Mouse (Mus musculus) midbrain, embryonic 13.5 days (tissue): ENCODE measurements around the gene Fbp1. TPM values are rescaled to one million over a fixed set of nuclear protein-coding genes. Genes with fewer than 3 reads are reported as not detected.

Source experiments
- ATAC-seq: fragments of 200-750 bp; cut with Nextera tagmentation; 2 replicates; pipeline ENCODE4 v1.8.0; 2017; ENCODE audit warnings: mild to moderate bottlenecking, moderate TSS enrichment, moderate library complexity
- H3K27ac ChIP-seq: fragments of 300-500 bp; sonication (generic); 2 replicates; pipeline ENCODE4 v1.5.1; 2015; ENCODE audit warnings: inconsistent platforms, mild to moderate bottlenecking, moderate library complexity
- H3K27me3 ChIP-seq: fragments of 300-500 bp; sonication (generic); 2 replicates; pipeline ENCODE4 v1.6.1; 2015; ENCODE audit warnings: mild to moderate bottlenecking, inconsistent platforms
- H3K36me3 ChIP-seq: fragments of 300-500 bp; sonication (generic); 2 replicates; pipeline ENCODE4 v1.6.1; 2015; ENCODE audit warnings: mild to moderate bottlenecking, inconsistent platforms
- H3K4me1 ChIP-seq: fragments of 300-500 bp; sonication (generic); replicated peaks from 2 replicates; pipeline ENCODE4 v1.6.1; 2015; ENCODE audit warnings: inconsistent platforms
- H3K4me2 ChIP-seq: fragments of 300-500 bp; sonication (generic); replicated peaks from 2 replicates; pipeline ENCODE4 v1.6.1; 2015; ENCODE audit warnings: moderate library complexity, mild to moderate bottlenecking, inconsistent platforms
- H3K4me3 ChIP-seq: fragments of 300-500 bp; sonication (generic); replicated peaks from 2 replicates; pipeline ENCODE4 v1.5.1; 2015; ENCODE audit warnings: mild to moderate bottlenecking, inconsistent platforms
- H3K9ac ChIP-seq: fragments of 300-500 bp; sonication (generic); replicated peaks from 2 replicates; pipeline ENCODE4 v1.6.1; 2015; ENCODE audit warnings: mild to moderate bottlenecking, inconsistent platforms
- H3K9me3 ChIP-seq: fragments of 300-500 bp; sonication (generic); 2 replicates; pipeline ENCODE4 v1.6.1; 2016; ENCODE audit warnings: mild to moderate bottlenecking, inconsistent platforms
- WGBS: fragments of 180-500 bp; shearing (Covaris S2); methylation state at CpG from one replicate; pipeline ENCODE4 v1.1.7; 2015; 5-methylcytosine and 5-hydroxymethylcytosine counted together
- polyA plus RNA-seq: library from polyadenylated mRNA; unstranded; fragments of >200 nt; fragmentation: Nextera tagmentation; extraction: Ambion mirVana; gene quantifications from 2 replicates; pipeline ENCODE4 v1.2.1, GENCODE M21; 2015

The Fbp1 gene
- polyA plus RNA-seq, 1 experiment from 2014 or later = not detected

GRCm38 (mm10) chr13:62881336-62881735 lies 6.7 kb downstream of the Fbp1 start:
- Histone ChIP-seq H3K9ac (no peak overlapping the region), H3K4me2 (no peak overlapping the region), H3K36me3 (no peaks in the 10 kb centered on the region), H3K9me3 (no peaks in the 10 kb centered on the region), H3K27me3 (no peaks in the 10 kb centered on the region), H3K4me1 (peaks cover 5% of the 10 kb centered on the region), H3K27ac (no peak overlapping the region), H3K4me3 (no peak overlapping the region)
- no peak for ATAC-seq
- WGBS = 89% methylated on average over 9 of the region's 9 CpGs

GRCm38 (mm10) chr13:62879831-62880615 lies 8.1 kb downstream of the Fbp1 start:
- no peaks in the 10 kb centered on the region for H3K9me3 ChIP-seq
- WGBS = 18% methylated on average over 8 of the region's 8 CpGs
- no peaks in the 10 kb centered on the region for H3K36me3 ChIP-seq
- H3K4me3 ChIP-seq = no peak overlapping the region
- ATAC-seq = no peak
- no peaks in the 10 kb centered on the region for H3K27me3 ChIP-seq
- no peak overlapping the region for H3K27ac ChIP-seq
- H3K9ac ChIP-seq = no peak overlapping the region
- H3K4me1 ChIP-seq = peaks cover 5% of the 10 kb centered on the region
- H3K4me2 ChIP-seq = no peak overlapping the region

GRCm38 (mm10) chr13:62879411-62879810 lies 8.7 kb downstream of the Fbp1 start:
- no peak for ATAC-seq
- WGBS = 31% methylated on average over 6 of the region's 6 CpGs
- Histone ChIP-seq H3K27ac (no peak overlapping the region), H3K27me3 (no peaks in the 10 kb centered on the region), H3K4me1 (peaks cover 5% of the 10 kb centered on the region), H3K4me3 (no peak overlapping the region), H3K9ac (no peak overlapping the region), H3K9me3 (no peaks in the 10 kb centered on the region), H3K4me2 (no peak overlapping the region), H3K36me3 (no peaks in the 10 kb centered on the region)

- ATAC-seq = no peak
- Histone ChIP-seq H3K36me3 (no peaks in the 10 kb centered on the region), H3K9ac (no peak overlapping the region), H3K4me1 (peaks cover 5% of the 10 kb centered on the region), H3K4me3 (no peak overlapping the region), H3K4me2 (no peak overlapping the region), H3K27me3 (no peaks in the 10 kb centered on the region), H3K27ac (no peak overlapping the region), H3K9me3 (no peaks in the 10 kb centered on the region)
- WGBS = 10% methylated on average over 5 of the region's 5 CpGs
Measured at GRCm38 (mm10) chr13:62877247-62877646, 10.8 kb downstream of the Fbp1 start.

- Histone ChIP-seq H3K9me3 (no peaks in the 10 kb centered on the region), H3K4me1 (peaks cover 5% of the 10 kb centered on the region), H3K9ac (no peak overlapping the region), H3K27me3 (no peaks in the 10 kb centered on the region), H3K36me3 (no peaks in the 10 kb centered on the region), H3K4me2 (no peak overlapping the region), H3K27ac (no peak overlapping the region), H3K4me3 (no peak overlapping the region)
- WGBS = 73% methylated on average over 1 of the region's 1 CpGs
- ATAC-seq = no peak
Measured at GRCm38 (mm10) chr13:62876111-62876510, 12.0 kb downstream of the Fbp1 start.

GRCm38 (mm10) chr13:62872252-62872651 lies 15.8 kb downstream of the Fbp1 start:
- ATAC-seq = no peak
- H3K4me3 ChIP-seq = no peak overlapping the region
- no peak overlapping the region for H3K9ac ChIP-seq
- WGBS = 80% methylated on average over 3 of the region's 3 CpGs
- no peaks in the 10 kb centered on the region for H3K27me3 ChIP-seq
- no peaks in the 10 kb centered on the region for H3K4me1 ChIP-seq
- no peaks in the 10 kb centered on the region for H3K9me3 ChIP-seq
- H3K36me3 ChIP-seq = no peaks in the 10 kb centered on the region
- no peak overlapping the region for H3K4me2 ChIP-seq
- H3K27ac ChIP-seq = no peak overlapping the region

- Histone ChIP-seq H3K36me3 (no peaks in the 10 kb centered on the region), H3K9me3 (no peaks in the 10 kb centered on the region), H3K27me3 (no peaks in the 10 kb centered on the region), H3K27ac (no peak overlapping the region), H3K4me3 (no peak overlapping the region), H3K9ac (no peak overlapping the region), H3K4me1 (no peaks in the 10 kb centered on the region), H3K4me2 (no peak overlapping the region)
- 90% methylated on average over 2 of the region's 2 CpGs for WGBS
- ATAC-seq = no peak
Measured at GRCm38 (mm10) chr13:62870605-62871004, 17.5 kb downstream of the Fbp1 start.

- Histone ChIP-seq H3K4me3 (no peak overlapping the region), H3K9ac (no peak overlapping the region), H3K9me3 (no peaks in the 10 kb centered on the region), H3K4me2 (no peak overlapping the region), H3K27ac (no peak overlapping the region), H3K27me3 (no peaks in the 10 kb centered on the region), H3K4me1 (0 out of 2 replicates have a peak, but pooled peaks cover 3% of the 10 kb centered on the region), H3K36me3 (no peaks in the 10 kb centered on the region)
- 73% methylated on average over 4 of the region's 4 CpGs for whole genome bisulfite sequencing
- ATAC-seq = no peak
Measured at GRCm38 (mm10) chr13:62866817-62867216, 21.3 kb downstream of the Fbp1 start.

GRCm38 (mm10) chr13:62865651-62866315 lies 22.3 kb downstream of the Fbp1 start:
- H3K9ac ChIP-seq = no peak overlapping the region
- WGBS = 76% methylated on average over 11 of the region's 11 CpGs

GRCm38 (mm10) chr13:62863771-62864170 lies 24.3 kb downstream of the Fbp1 start:
- H3K4me3 ChIP-seq = no peak overlapping the region
- ATAC-seq = no peak
- H3K9ac ChIP-seq = no peak overlapping the region
- no peaks in the 10 kb centered on the region for H3K36me3 ChIP-seq
- H3K4me2 ChIP-seq = no peak overlapping the region
- H3K9me3 ChIP-seq = no peaks in the 10 kb centered on the region
- no peak overlapping the region for H3K27ac ChIP-seq
- 78% methylated on average over 6 of the region's 6 CpGs for WGBS
- 0 out of 2 replicates have a peak, but pooled peaks cover 3% of the 10 kb centered on the region for H3K4me1 ChIP-seq
- H3K27me3 ChIP-seq = no peaks in the 10 kb centered on the region

More at GRCm38 (mm10) chr13:62865651-62866315, 22.3 kb downstream of the Fbp1 start:
- no peak for ATAC-seq
- Histone ChIP-seq H3K27me3 (no peaks in the 10 kb centered on the region), H3K9me3 (no peaks in the 10 kb centered on the region), H3K4me2 (no peak overlapping the region), H3K4me3 (no peak overlapping the region), H3K27ac (no peak overlapping the region), H3K4me1 (0 out of 2 replicates have a peak, but pooled peaks cover 3% of the 10 kb centered on the region), H3K36me3 (no peaks in the 10 kb centered on the region)

- H3K27ac ChIP-seq = no peak overlapping the region
- H3K9ac ChIP-seq = no peak overlapping the region
- H3K4me3 ChIP-seq = no peak overlapping the region
- H3K4me1 ChIP-seq = 0 out of 2 replicates have a peak, but pooled peaks cover 3% of the 10 kb centered on the region
- H3K9me3 ChIP-seq = no peaks in the 10 kb centered on the region
- no peak for ATAC-seq
- H3K27me3 ChIP-seq = no peaks in the 10 kb centered on the region
- WGBS = 92% methylated on average over 3 of the region's 3 CpGs
- H3K36me3 ChIP-seq = no peaks in the 10 kb centered on the region
- H3K4me2 ChIP-seq = no peak overlapping the region
Measured at GRCm38 (mm10) chr13:62862875-62863274, 25.2 kb downstream of the Fbp1 start.

- H3K9ac ChIP-seq = no peak overlapping the region
- ATAC-seq = no peak
- H3K4me1 ChIP-seq = 0 out of 2 replicates have a peak, but pooled peaks cover 3% of the 10 kb centered on the region
- H3K27ac ChIP-seq = no peak overlapping the region
- no peaks in the 10 kb centered on the region for H3K9me3 ChIP-seq
- WGBS = 89% methylated on average over 4 of the region's 4 CpGs
- H3K4me2 ChIP-seq = no peak overlapping the region
- H3K36me3 ChIP-seq = no peaks in the 10 kb centered on the region
- H3K4me3 ChIP-seq = no peak overlapping the region
- no peaks in the 10 kb centered on the region for H3K27me3 ChIP-seq
Measured at GRCm38 (mm10) chr13:62860068-62860467, 28.0 kb downstream of the Fbp1 start.
